Mouse (Mus musculus) intestine, postnatal 0 days (tissue): ENCODE data around the gene Tcte2. TPM values are rescaled to one million over a fixed set of nuclear protein-coding genes. Genes with fewer than 3 reads are reported as not detected.
A peak's percentile ranks its signal among the peaks of the same experiment; 100 is the strongest.

ENCODE experiments used
- ATAC-seq: fragments of 200-750 bp; cut with Nextera tagmentation; 2 replicates; pipeline ENCODE4 v1.8.0; 2017; ENCODE audit warnings: mild to moderate bottlenecking, moderate TSS enrichment, moderate library complexity
- H3K27ac ChIP-seq: fragments of 300-500 bp; sonication (generic); 2 replicates; pipeline ENCODE4 v1.5.1; 2014; ENCODE audit warnings: mild to moderate bottlenecking, low read depth, low read length, moderate library complexity
- H3K27me3 ChIP-seq: fragments of 300-500 bp; sonication (generic); replicated peaks from 2 replicates; pipeline ENCODE4 v1.6.1; 2014; ENCODE audit warnings: low read length, mixed read lengths; ENCODE audit not compliant: control insufficient read depth, insufficient read depth
- H3K36me3 ChIP-seq: fragments of 300-500 bp; sonication (generic); 2 replicates; pipeline ENCODE4 v1.6.1; 2014; ENCODE audit warnings: mild to moderate bottlenecking, moderate library complexity; ENCODE audit not compliant: control insufficient read depth, insufficient read depth
- H3K4me1 ChIP-seq: fragments of 300-500 bp; sonication (generic); replicated peaks from 2 replicates; pipeline ENCODE4 v1.6.1; 2014; ENCODE audit warnings: antibody characterized with exemption, low read length, mixed read lengths; ENCODE audit not compliant: control insufficient read depth, insufficient read depth
- H3K4me2 ChIP-seq: fragments of 300-500 bp; sonication (generic); replicated peaks from 2 replicates; pipeline ENCODE4 v1.6.1; 2014; ENCODE audit warnings: low read depth, mild to moderate bottlenecking, moderate library complexity
- H3K4me3 ChIP-seq: fragments of 300-500 bp; sonication (generic); 2 replicates; pipeline ENCODE4 v1.5.1; 2014; ENCODE audit warnings: low read depth, low read length
- H3K9ac ChIP-seq: fragments of 300-500 bp; sonication (generic); 2 replicates; pipeline ENCODE4 v1.6.1; 2014; ENCODE audit warnings: mild to moderate bottlenecking, low read depth, low read length
- H3K9me3 ChIP-seq: fragments of 300-500 bp; sonication (generic); 2 replicates; pipeline ENCODE4 v1.6.1; 2016; ENCODE audit warnings: mixed run types; ENCODE audit not compliant: control insufficient read depth
- CTCF ChIP-seq: sonication (generic); IDR thresholded peaks from 2 replicates; pipeline ENCODE4 v1.5.1; 2016; ENCODE audit warnings: low read depth, mild to moderate bottlenecking, control low read depth, antibody characterized with exemption, moderate library complexity
- WGBS: fragments of 180-500 bp; shearing (Covaris S2); extraction: QIAGEN DNeasy Blood & Tissue Kit; methylation state at CpG from one replicate; pipeline ENCODE4 v1.1.7; 2014; 5-methylcytosine and 5-hydroxymethylcytosine counted together
- polyA plus RNA-seq: library from polyadenylated mRNA; unstranded; fragments of >200 nt; fragmentation: Nextera tagmentation; extraction: Ambion mirVana; gene quantifications from 2 replicates; pipeline ENCODE4 v1.2.1, GENCODE M21; 2015

The Tcte2 gene
- polyA plus RNA-seq, 1 experiment from 2014 or later: 1.4 TPM

GRCm38 (mm10) chr17:13674695-13675306 is 86.8 kb downstream of the Tcte2 start:
- Histone ChIP-seq H3K4me1 (no peaks in the 10 kb centered on the region), H3K9ac (no peak overlapping the region), H3K36me3 (no peaks in the 10 kb centered on the region), H3K27me3 (no peaks in the 10 kb centered on the region), H3K9me3 (no peaks in the 10 kb centered on the region), H3K4me2 (no peak overlapping the region), H3K4me3 (no peak overlapping the region), H3K27ac (no peak overlapping the region)
- 66% methylated on average over 6 of the region's 6 CpGs for WGBS
- no peak for ATAC-seq
- TF ChIP-seq CTCF: no peak

GRCm38 (mm10) chr17:13671732-13672131 is 89.9 kb downstream of the Tcte2 start:
- Histone ChIP-seq H3K36me3 (no peaks in the 10 kb centered on the region), H3K9me3 (no peaks in the 10 kb centered on the region), H3K27ac (no peak overlapping the region), H3K9ac (no peak overlapping the region), H3K4me3 (no peak overlapping the region), H3K4me2 (no peak overlapping the region), H3K27me3 (no peaks in the 10 kb centered on the region), H3K4me1 (peaks cover 5% of the 10 kb centered on the region)
- ATAC-seq: peak; percentile 78
- 57% methylated on average over 4 of the region's 4 CpGs for WGBS
- TF ChIP-seq CTCF: peak; percentile 32

DNA sequence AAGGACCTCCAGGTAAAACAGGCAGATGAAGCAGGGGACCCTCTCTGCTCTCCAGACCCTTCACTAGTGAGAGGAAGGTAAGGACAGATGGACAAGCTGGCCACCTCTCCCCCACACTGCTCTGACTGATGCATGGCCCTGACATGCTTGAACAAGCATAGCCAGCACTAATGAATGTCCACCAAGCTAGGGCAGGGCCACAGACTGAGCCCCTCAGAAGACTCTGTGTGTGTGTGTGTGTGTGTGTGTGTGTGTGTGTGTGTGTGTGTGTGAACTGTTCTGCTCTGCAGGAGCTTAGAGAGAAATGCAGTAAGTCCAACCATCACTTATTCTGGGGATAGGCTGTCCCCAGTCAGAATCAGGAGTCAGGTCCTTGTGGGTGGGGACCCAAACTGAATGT is 91.4 kb downstream of the Tcte2 start:
- Histone ChIP-seq H3K4me1 (peaks cover 5% of the 10 kb centered on the region), H3K9me3 (no peaks in the 10 kb centered on the region), H3K27me3 (no peaks in the 10 kb centered on the region), H3K27ac (no peak overlapping the region), H3K36me3 (no peaks in the 10 kb centered on the region), H3K9ac (no peak overlapping the region), H3K4me2 (no peak overlapping the region), H3K4me3 (no peak overlapping the region)
- TF ChIP-seq CTCF: no peak
- no peak for ATAC-seq

GRCm38 (mm10) chr17:13669206-13669605 is 92.4 kb downstream of the Tcte2 start:
- H3K9me3 ChIP-seq: no peaks in the 10 kb centered on the region
- no peak overlapping the region for H3K9ac ChIP-seq
- no peaks in the 10 kb centered on the region for H3K27me3 ChIP-seq
- H3K27ac ChIP-seq: no peak overlapping the region
- WGBS: 40% methylated on average over 8 of the region's 8 CpGs
- ATAC-seq: no peak
- H3K4me3 ChIP-seq: no peak overlapping the region
- H3K4me2 ChIP-seq: no peak overlapping the region
- no peak for TF ChIP-seq CTCF
- no peaks in the 10 kb centered on the region for H3K36me3 ChIP-seq
- H3K4me1 ChIP-seq: peaks cover 5% of the 10 kb centered on the region

DNA sequence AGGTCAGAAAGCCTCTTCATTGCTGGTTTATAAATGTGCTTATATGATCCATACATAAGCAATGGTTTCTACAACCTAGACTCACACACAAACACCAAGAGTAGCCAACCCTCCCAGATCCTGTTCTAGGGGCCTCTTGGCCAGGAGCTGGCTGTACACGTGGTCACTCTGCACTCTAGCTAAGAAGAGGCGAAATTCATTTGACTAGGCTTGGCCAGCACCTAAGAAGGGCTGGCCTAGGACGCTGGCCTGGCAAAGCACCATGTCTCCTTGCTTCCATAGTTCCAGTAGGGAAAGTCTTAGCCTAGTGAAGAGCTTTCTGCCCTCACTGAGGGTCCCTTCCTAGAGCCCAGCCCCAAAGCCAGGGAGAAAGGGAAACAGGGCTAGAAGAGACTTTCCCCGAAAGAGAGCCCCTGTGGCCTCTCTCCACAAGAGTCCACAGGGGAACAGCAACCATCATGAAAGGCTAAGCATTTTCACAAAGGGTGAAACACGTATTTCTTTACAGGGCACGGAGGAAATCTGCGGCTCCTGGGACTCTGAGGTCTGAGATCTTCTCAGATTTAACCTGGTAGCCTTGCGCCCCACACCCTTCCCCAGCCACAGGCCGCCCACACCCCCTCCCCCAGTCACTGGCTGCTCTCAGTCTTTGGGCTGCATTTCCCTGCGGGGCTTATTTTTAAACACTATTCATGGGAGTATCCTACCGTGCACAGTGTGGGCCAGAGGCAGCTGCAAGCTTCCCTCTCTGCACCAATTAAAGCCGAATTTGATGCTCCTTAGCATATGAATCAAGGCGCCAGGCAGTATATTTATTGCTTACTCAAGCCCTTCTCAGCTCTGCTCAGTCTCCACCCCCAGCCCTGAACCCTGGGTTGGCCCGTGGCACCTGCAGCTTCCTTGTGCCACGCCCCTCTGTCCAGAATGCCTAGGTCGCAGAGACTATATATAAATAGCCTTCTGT is 93.3 kb downstream of the Tcte2 start:
- TF ChIP-seq CTCF: no peak
- peak; percentile 66 for ATAC-seq
- no peak overlapping the region for H3K27ac ChIP-seq

DNA sequence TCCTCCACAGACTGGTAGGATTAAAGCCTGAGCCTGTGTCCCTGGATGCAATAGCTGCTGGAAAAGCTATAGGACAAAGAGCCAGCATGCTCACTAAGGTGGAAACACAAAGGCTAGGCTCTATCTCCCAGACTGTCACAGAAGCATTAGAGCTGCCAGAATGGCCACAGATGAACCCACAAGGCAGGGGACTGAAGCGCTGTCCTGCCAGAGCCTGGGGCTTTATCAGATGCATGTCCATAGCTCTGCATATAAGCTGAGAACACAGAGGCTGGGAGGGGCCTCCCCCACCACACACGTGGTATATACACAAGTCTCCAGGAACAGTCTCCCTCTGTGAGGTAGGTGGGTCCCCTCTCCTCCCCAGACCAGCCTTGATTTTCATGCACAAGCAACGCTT is 94.6 kb downstream of the Tcte2 start:
- no peaks in the 10 kb centered on the region for H3K27me3 ChIP-seq
- H3K4me3 ChIP-seq: no peak overlapping the region
- H3K36me3 ChIP-seq: no peaks in the 10 kb centered on the region
- peaks cover 5% of the 10 kb centered on the region for H3K4me1 ChIP-seq
- no peak overlapping the region for H3K4me2 ChIP-seq
- ATAC-seq: no peak
- TF ChIP-seq CTCF: no peak
- 73% methylated on average over 3 of the region's 3 CpGs for whole genome bisulfite sequencing
- no peaks in the 10 kb centered on the region for H3K9me3 ChIP-seq
- H3K9ac ChIP-seq: no peak overlapping the region
- H3K27ac ChIP-seq: no peak overlapping the region

More for the DNA sequence above, 93.3 kb downstream of the Tcte2 start:
- H3K4me3 ChIP-seq: no peak overlapping the region
- no peaks in the 10 kb centered on the region for H3K27me3 ChIP-seq
- H3K4me2 ChIP-seq: peak overlapping the region; percentile 44
- H3K4me1 ChIP-seq: peaks cover 5% of the 10 kb centered on the region
- no peaks in the 10 kb centered on the region for H3K36me3 ChIP-seq
- no peaks in the 10 kb centered on the region for H3K9me3 ChIP-seq
- WGBS: 16% methylated on average over 16 of the region's 16 CpGs
- H3K9ac ChIP-seq: no peak overlapping the region
